Mouse (Mus musculus) bone marrow, adult 2 months (tissue): ENCODE measurements around the gene Kynu.

ENCODE experiments used
- CTCF ChIP-seq: fragments of 200-500 bp; IDR thresholded peaks from 2 replicates; pipeline ENCODE4 v1.5.1; 2011; ENCODE audit warnings: low read length, control low read depth; ENCODE audit not compliant: control insufficient read depth, insufficient read depth
- POLR2A ChIP-seq: fragments of 200-500 bp; IDR thresholded peaks from 2 replicates; pipeline ENCODE4 v1.6.1; 2011; ENCODE audit warnings: low read depth, mild to moderate bottlenecking, control low read depth, low read length, borderline replicate concordance; ENCODE audit not compliant: control insufficient read depth

GRCm38 (mm10) chr2:43592001-43592704 lies 37.0 kb downstream of the Kynu start:
- TF ChIP-seq POLR2A (no peak), CTCF (no peak)
